Mouse (Mus musculus) heart, postnatal 0 days (tissue): Measurements from ENCODE around the gene Ctnnd1. TPM values are rescaled to one million over a fixed set of nuclear protein-coding genes. Genes with fewer than 3 reads are reported as not detected.
A peak's percentile ranks its signal among the peaks of the same experiment; 100 is the strongest.

ENCODE experiments used
- ATAC-seq: fragments of 200-750 bp; cut with Nextera tagmentation; 2 replicates; pipeline ENCODE4 v1.8.0; 2017; ENCODE audit warnings: low read depth, moderate number of reproducible peaks, moderate library complexity; ENCODE audit not compliant: insufficient read depth
- DNase-seq: peaks from one replicate; pipeline ENCODE4 v3.0.0-alpha.2; 2016; ENCODE audit warnings: low spot score
- H3K27ac ChIP-seq: fragments of 300-500 bp; sonication (generic); 2 replicates; pipeline ENCODE4 v1.5.1; 2014; ENCODE audit warnings: low read depth, mild to moderate bottlenecking
- H3K27me3 ChIP-seq: fragments of 300-500 bp; sonication (generic); 2 replicates; pipeline ENCODE4 v1.6.1; 2014; ENCODE audit warnings: low read length, mixed read lengths; ENCODE audit not compliant: control insufficient read depth, insufficient read depth
- H3K36me3 ChIP-seq: fragments of 300-500 bp; sonication (generic); replicated peaks from 2 replicates; pipeline ENCODE4 v1.6.1; 2014; ENCODE audit warnings: low read length, mixed read lengths; ENCODE audit not compliant: control insufficient read depth, insufficient read depth
- H3K4me1 ChIP-seq: fragments of 300-500 bp; sonication (generic); 2 replicates; pipeline ENCODE4 v1.6.1; 2014; ENCODE audit warnings: antibody characterized with exemption; ENCODE audit not compliant: control insufficient read depth, insufficient read depth
- H3K4me2 ChIP-seq: fragments of 300-500 bp; sonication (generic); 2 replicates; pipeline ENCODE4 v1.6.1; 2014; ENCODE audit warnings: low read depth, mild to moderate bottlenecking, low read length, moderate library complexity
- H3K4me3 ChIP-seq: fragments of 300-500 bp; sonication (generic); 2 replicates; pipeline ENCODE4 v1.5.1; 2014; ENCODE audit warnings: low read depth, low read length
- H3K9ac ChIP-seq: fragments of 300-500 bp; sonication (generic); replicated peaks from 2 replicates; pipeline ENCODE4 v1.6.1; 2014; ENCODE audit warnings: low read depth, low read length, mixed read lengths
- H3K9me3 ChIP-seq: fragments of 300-500 bp; sonication (generic); replicated peaks from 2 replicates; pipeline ENCODE4 v1.6.1; 2016; ENCODE audit warnings: low read length; ENCODE audit not compliant: control insufficient read depth
- CTCF ChIP-seq: IDR thresholded peaks from 2 replicates; pipeline ENCODE4 v1.5.1; 2016; ENCODE audit warnings: antibody characterized with exemption, control low read depth, low read depth
- EP300 ChIP-seq: IDR thresholded peaks from 2 replicates; pipeline ENCODE4 v1.6.1; 2016; ENCODE audit warnings: antibody characterized with exemption, low read depth
- WGBS: fragments of 180-500 bp; shearing (Covaris S2); extraction: QIAGEN DNeasy Blood & Tissue Kit; methylation state at CpG from one replicate; pipeline ENCODE4 v1.1.7; 2014; 5-methylcytosine and 5-hydroxymethylcytosine counted together
- polyA plus RNA-seq: library from polyadenylated mRNA; unstranded; fragments of >200 nt; fragmentation: Nextera tagmentation; extraction: Ambion mirVana; gene quantifications from 2 replicates; pipeline ENCODE4 v1.2.1, GENCODE M21; 2015
- total RNA-seq: library from RNA; depleted of rRNA; stranded (reverse); fragments of >200 nt; gene quantifications from 2 replicates; pipeline ENCODE4 v1.2.3, GENCODE M21; 2014; ENCODE audit warnings: low replicate concordance; rRNA removed

Gene Ctnnd1
- total RNA-seq (121 and 156 TPM in 2 replicates), polyA plus RNA-seq (26.5 and 29.8 TPM in 2 replicates)

GRCm38 (mm10) chr2:84650464-84651195 is at the start of gene Ctnnd1:
Ctnnd1 (minus strand) TSS chr2:84650765.
- Histone ChIP-seq H3K9me3 (no peaks in the 10 kb centered on the region), H3K27ac (peak within 1 kb of the TSS; percentile 99), H3K4me1 (peaks cover 23% of the 10 kb centered on the region), H3K9ac (peak within 1 kb of the TSS; percentile 92), H3K4me2 (peak within 1 kb of the TSS; percentile 79), H3K27me3 (no peaks in the 10 kb centered on the region), H3K36me3 (no peaks in the 10 kb centered on the region), H3K4me3 (peak within 1 kb of the TSS; percentile 72)
- ATAC-seq (peak; percentile 98), DNase-seq (peak; percentile 97)
- TF ChIP-seq EP300, result 0 out of 2 replicates have a peak, but pooled peaks have one; percentile 64
- no peak for TF ChIP-seq CTCF
- WGBS, result under 1% methylated on average over 15 of the region's 15 CpGs

GRCm38 (mm10) chr2:84695007-84695695 is 44.6 kb upstream of the Ctnnd1 start:
- WGBS, result 77% methylated on average over 5 of the region's 5 CpGs
- Histone ChIP-seq H3K27me3 (no peaks in the 10 kb centered on the region), H3K4me2 (no peak overlapping the region), H3K9ac (no peak overlapping the region), H3K9me3 (no peaks in the 10 kb centered on the region), H3K4me3 (no peak overlapping the region), H3K27ac (no peak overlapping the region), H3K36me3 (peaks cover 69% of the 10 kb centered on the region), H3K4me1 (no peaks in the 10 kb centered on the region)
- TF ChIP-seq CTCF (no peak), EP300 (no peak)
- ATAC-seq (no peak), DNase-seq (no peak)

- Histone ChIP-seq H3K27me3 (no peaks in the 10 kb centered on the region), H3K9me3 (no peaks in the 10 kb centered on the region), H3K9ac (no peak overlapping the region), H3K4me2 (no peak overlapping the region), H3K27ac (no peak overlapping the region), H3K4me1 (no peaks in the 10 kb centered on the region), H3K4me3 (no peak overlapping the region), H3K36me3 (peaks cover 90% of the 10 kb centered on the region)
- ATAC-seq, result no peak
- DNase-seq, result no peak
- 78% methylated on average over 12 of the region's 12 CpGs for WGBS
- TF ChIP-seq CTCF (no peak), EP300 (no peak)
Observed at GRCm38 (mm10) chr2:84690050-84690449, 39.5 kb upstream of the Ctnnd1 start.

GRCm38 (mm10) chr2:84688080-84688844 is 37.7 kb upstream of the Ctnnd1 start:
- Histone ChIP-seq H3K36me3 (peaks cover 77% of the 10 kb centered on the region), H3K4me2 (no peak overlapping the region), H3K4me1 (no peaks in the 10 kb centered on the region), H3K9me3 (no peaks in the 10 kb centered on the region), H3K4me3 (no peak overlapping the region), H3K27ac (no peak overlapping the region), H3K27me3 (no peaks in the 10 kb centered on the region), H3K9ac (no peak overlapping the region)
- 71% methylated on average over 2 of the region's 2 CpGs for WGBS
- TF ChIP-seq CTCF, result no peak
- TF ChIP-seq EP300, result no peak
- ATAC-seq (no peak), DNase-seq (no peak)

- no peak overlapping the region for H3K9ac ChIP-seq
- H3K36me3 ChIP-seq, result peaks cover 24% of the 10 kb centered on the region
- no peaks in the 10 kb centered on the region for H3K27me3 ChIP-seq
- no peak overlapping the region for H3K4me3 ChIP-seq
- peaks cover 9% of the 10 kb centered on the region; the same call in 1 of the 2 replicates for H3K4me1 ChIP-seq
- no peak overlapping the region for H3K4me2 ChIP-seq
- H3K27ac ChIP-seq, result no peak overlapping the region
- 26% methylated on average over 6 of the region's 6 CpGs for WGBS
- ATAC-seq, result no peak
- no peaks in the 10 kb centered on the region for H3K9me3 ChIP-seq
- DNase-seq, result no peak
- TF ChIP-seq EP300, result no peak
Observed at GRCm38 (mm10) chr2:84682605-84683183, 32.1 kb upstream of the Ctnnd1 start.
